Mouse (Mus musculus): ENCODE results near the gene Bphl. TPM values are rescaled to one million over a fixed set of nuclear protein-coding genes. Genes with fewer than 3 reads are reported as not detected.

Gene Bphl
- total RNA-seq (2021): 10 to 100 TPM; 23.7 to 25.8 TPM
- long read RNA-seq, experiment 1, transcript Bphl-201 (7 exons, 1,253 nt): major isoform, 40 of 48 reads
- long read RNA-seq, experiment 1, partial matches to known transcripts: 1 of 48 reads
- long read RNA-seq, experiment 1, other reads (novel, unspliced or antisense): 7 of 48 reads
- long read RNA-seq, experiment 2, transcript Bphl-201 (7 exons, 1,253 nt): major isoform, 22 of 32 reads
- long read RNA-seq, experiment 2, partial matches to known transcripts: 7 of 32 reads
- long read RNA-seq, experiment 2, other reads (novel, unspliced or antisense): 2 of 32 reads

- DNase-seq (ENCODE audit: low spot score): peak; percentile 90
Measured at GRCm38 (mm10) chr13:34037172-34038055, at the start of gene Bphl. Gene Bphl (plus strand): TSS chr13:34037597.

GRCm38 (mm10) chr13:33989625-33990024 is 47.8 kb upstream of the Bphl start:
- DNase-seq (ENCODE audit: low spot score): no peak

- peak; percentile 79 for DNase-seq (ENCODE audit: low spot score)
Measured at GRCm38 (mm10) chr13:33995197-33995596, 42.2 kb upstream of the Bphl start.

- DNase-seq (ENCODE audit: low spot score): peak; percentile 88
Measured at GRCm38 (mm10) chr13:34002058-34003006, 35.1 kb upstream of the Bphl start, which contains the start of the genes Ripk1 and Serpinb6a. Gene Ripk1 (plus strand): TSS chr13:34002363. Gene Serpinb6a (minus strand): TSS chr13:34002794.

- no peak for DNase-seq (ENCODE audit: low spot score)
Measured at GRCm38 (mm10) chr13:34003058-34003457, 34.3 kb upstream of the Bphl start.

GRCm38 (mm10) chr13:34007234-34007633 is 30.2 kb upstream of the Bphl start:
- no peak for DNase-seq (ENCODE audit: low spot score)

GRCm38 (mm10) chr13:34016927-34017569 is 20.3 kb upstream of the Bphl start:
- DNase-seq (ENCODE audit: low spot score): no peak

- no peak for DNase-seq (ENCODE audit: low spot score)
Measured at GRCm38 (mm10) chr13:34018521-34018920, 18.9 kb upstream of the Bphl start.

GRCm38 (mm10) chr13:34021998-34022397 is 15.4 kb upstream of the Bphl start:
- DNase-seq (ENCODE audit: low spot score): no peak

GRCm38 (mm10) chr13:34032041-34032440 is 5.4 kb upstream of the Bphl start:
- DNase-seq (ENCODE audit: low spot score): no peak

GRCm38 (mm10) chr13:34035424-34035823 is 2.0 kb upstream of the Bphl start:
- no peak for DNase-seq (ENCODE audit: low spot score)

GRCm38 (mm10) chr13:34036726-34037125 is 671 bp upstream of the Bphl start:
- DNase-seq (ENCODE audit: low spot score): no peak

GRCm38 (mm10) chr13:34038056-34038432 is 647 bp downstream of the Bphl start:
- peak; percentile 9 for DNase-seq (ENCODE audit: low spot score)

GRCm38 (mm10) chr13:34038901-34039341 is 1.5 kb downstream of the Bphl start:
- no peak for DNase-seq (ENCODE audit: low spot score)

GRCm38 (mm10) chr13:34040091-34040490 is 2.7 kb downstream of the Bphl start:
- DNase-seq (ENCODE audit: low spot score): no peak

- DNase-seq (ENCODE audit: low spot score): no peak
Measured at GRCm38 (mm10) chr13:34043716-34044393, 6.5 kb downstream of the Bphl start.

GRCm38 (mm10) chr13:34045511-34046249 is 8.3 kb downstream of the Bphl start:
- no peak for DNase-seq (ENCODE audit: low spot score)

- peak; percentile 84 for DNase-seq (ENCODE audit: low spot score)
Measured at GRCm38 (mm10) chr13:34046421-34047012, 9.1 kb downstream of the Bphl start.

GRCm38 (mm10) chr13:34047526-34047925 is 10.1 kb downstream of the Bphl start:
- no peak for DNase-seq (ENCODE audit: low spot score)
